Mouse (Mus musculus): ENCODE results near the gene 6030458C11Rik. TPM values are rescaled to one million over a fixed set of nuclear protein-coding genes. Genes with fewer than 3 reads are reported as not detected.

The 6030458C11Rik gene
- 2.8 and 2.9 TPM in 2 replicates for polyA plus RNA-seq (2012; rRNA removed)

DNA sequence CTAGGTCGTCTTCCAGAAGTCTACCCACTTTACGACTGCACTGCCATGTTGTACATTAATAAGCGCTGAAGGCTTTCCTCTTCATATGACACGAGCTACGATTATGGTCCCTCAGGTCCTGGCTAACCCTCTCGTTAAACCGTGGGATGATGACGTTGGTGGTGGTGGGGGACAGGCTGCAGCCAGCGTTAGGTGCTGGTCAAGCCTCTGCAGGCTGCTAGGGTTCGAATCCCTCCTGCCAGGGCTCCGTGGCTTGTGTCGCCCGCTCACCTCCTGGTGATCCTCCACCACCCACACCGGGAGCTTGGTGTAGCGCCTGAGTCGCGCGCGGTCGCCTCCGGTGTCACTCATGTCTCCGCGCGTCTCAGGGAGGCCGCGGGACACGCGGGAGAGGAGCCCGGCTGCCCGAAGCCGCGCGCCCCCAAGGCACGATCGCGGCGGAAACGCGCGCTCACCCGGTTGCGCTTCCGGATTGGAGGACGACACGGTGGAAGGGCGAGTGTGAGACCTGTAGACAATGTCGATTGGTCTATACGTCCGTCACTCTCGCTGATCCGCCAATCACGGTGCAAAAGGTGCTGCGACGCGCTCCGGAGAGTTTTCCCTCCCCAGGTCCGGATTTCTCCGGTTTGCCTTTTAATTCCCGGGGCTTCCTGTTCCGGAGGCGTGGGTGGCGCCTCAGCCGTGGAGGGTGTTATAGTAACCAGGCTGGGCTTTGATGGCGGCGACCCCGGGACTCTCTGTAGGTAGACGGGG lies at the start of gene 6030458C11Rik, which contains the start of gene Drosha:
Gene 6030458C11Rik, minus strand, starts transcription at position 453 of the 756 bp plus-strand sequence.
Gene Drosha, plus strand, starts transcription at position 619 of the 756 bp plus-strand sequence.
- H3K36me3 ChIP-seq (ENCODE audit: control insufficient read depth, insufficient read depth, low read length) = peaks cover 12% of the 10 kb centered on the region
- TF ChIP-seq CTCF (IDR thresholded peaks at IDR 0.05; ENCODE audit: extremely low read depth, insufficient read length, insufficient replicate concordance, low read depth, low read length) (no peak), POLR2A (IDR thresholded peaks at IDR 0.05; ENCODE audit: low read depth, low read length) (peak; percentile 24; the same call in 1 of the 2 replicates)
- H3K27ac ChIP-seq (ENCODE audit: insufficient read depth, low read depth, low read length) = peak within 1 kb of the TSS; percentile 46
- peaks cover 2% of the 10 kb centered on the region; the same call in 1 of the 2 replicates for H3K4me1 ChIP-seq (ENCODE audit: control insufficient read depth, insufficient read depth, insufficient read length, low read length)
- H3K27me3 ChIP-seq (ENCODE audit: control insufficient read depth, insufficient read depth, low read length) = no peaks in the 10 kb centered on the region
- WGBS = under 1% methylated on average over 67 of the region's 67 CpGs
- peak within 1 kb of the TSS; percentile 97 for H3K4me3 ChIP-seq (ENCODE audit: low read depth, low read length)

DNA sequence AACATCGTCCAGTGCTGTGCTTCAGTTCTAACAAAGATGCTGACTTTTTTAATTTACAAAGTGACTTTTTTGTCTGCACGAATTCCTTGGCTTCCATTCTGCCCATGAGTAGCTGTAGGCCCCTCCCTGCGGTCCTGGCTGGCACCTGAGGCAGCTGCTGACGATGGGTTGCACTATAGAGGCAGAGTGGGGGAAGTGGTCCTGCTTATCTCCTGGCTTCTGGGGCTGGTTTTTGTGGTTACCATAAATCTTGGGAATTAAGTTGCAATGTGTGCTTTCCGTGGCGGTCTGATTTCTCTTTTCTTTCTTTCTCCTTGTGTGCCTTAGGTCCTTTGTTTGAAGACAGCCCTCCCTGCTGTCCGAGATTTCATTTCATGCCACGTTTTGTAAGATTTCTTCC lies 42.8 kb upstream of the 6030458C11Rik start:
- Histone ChIP-seq H3K27ac (ENCODE audit: insufficient read depth, low read depth, low read length) (no peak overlapping the region), H3K27me3 (ENCODE audit: control insufficient read depth, insufficient read depth, low read length) (no peaks in the 10 kb centered on the region), H3K4me1 (ENCODE audit: control insufficient read depth, insufficient read depth, insufficient read length, low read length) (no peaks in the 10 kb centered on the region), H3K36me3 (ENCODE audit: control insufficient read depth, insufficient read depth, low read length) (peaks cover 25% of the 10 kb centered on the region), H3K4me3 (ENCODE audit: low read depth, low read length) (no peak overlapping the region)
- WGBS = 80% methylated on average over 8 of the region's 8 CpGs
- TF ChIP-seq POLR2A (IDR thresholded peaks at IDR 0.05; ENCODE audit: low read depth, low read length) (no peak), CTCF (IDR thresholded peaks at IDR 0.05; ENCODE audit: extremely low read depth, insufficient read length, insufficient replicate concordance, low read depth, low read length) (no peak)

DNA sequence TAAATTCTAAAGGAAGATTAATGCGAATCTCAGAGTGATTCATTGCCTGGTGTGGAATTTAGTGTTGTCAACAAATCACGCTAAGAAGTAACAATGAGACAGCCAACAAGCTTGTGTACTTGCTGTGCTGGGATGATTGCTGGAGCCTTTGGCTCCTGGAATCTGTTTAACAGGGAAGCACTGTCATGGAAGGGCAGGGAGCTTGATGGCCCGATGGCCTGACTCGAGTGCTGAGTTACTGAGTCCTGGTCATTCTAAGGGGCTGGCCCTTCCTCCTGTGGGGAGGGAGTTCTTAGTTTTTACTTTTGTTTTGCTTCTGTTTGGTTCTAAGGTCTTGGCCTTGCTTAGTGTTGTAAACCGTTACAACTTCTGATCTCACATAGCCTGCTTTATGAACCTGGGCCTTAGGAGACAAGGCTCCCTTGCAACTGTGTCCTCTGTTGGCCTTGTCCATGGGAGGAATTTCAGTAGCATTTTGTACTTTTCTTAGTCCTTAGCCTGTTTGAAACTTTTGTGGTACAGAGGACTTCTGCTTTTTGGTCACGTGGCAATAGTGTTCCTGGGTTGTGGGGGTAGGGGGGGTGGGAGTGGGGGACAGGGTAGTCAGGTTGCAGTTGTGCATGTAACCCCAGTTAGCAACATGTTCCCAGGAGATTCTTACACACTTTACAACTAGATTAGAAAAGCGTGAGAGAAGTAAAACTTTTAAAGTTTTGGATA lies 41.3 kb upstream of the 6030458C11Rik start:
- Histone ChIP-seq H3K4me3 (ENCODE audit: low read depth, low read length) (no peak overlapping the region), H3K27ac (ENCODE audit: insufficient read depth, low read depth, low read length) (no peak overlapping the region), H3K4me1 (ENCODE audit: control insufficient read depth, insufficient read depth, insufficient read length, low read length) (no peaks in the 10 kb centered on the region), H3K27me3 (ENCODE audit: control insufficient read depth, insufficient read depth, low read length) (no peaks in the 10 kb centered on the region), H3K36me3 (ENCODE audit: control insufficient read depth, insufficient read depth, low read length) (peaks cover 26% of the 10 kb centered on the region)
- WGBS = 67% methylated on average over 7 of the region's 7 CpGs
- TF ChIP-seq CTCF (IDR thresholded peaks at IDR 0.05; ENCODE audit: extremely low read depth, insufficient read length, insufficient replicate concordance, low read depth, low read length) = no peak
- TF ChIP-seq POLR2A (IDR thresholded peaks at IDR 0.05; ENCODE audit: low read depth, low read length) = no peak

DNA sequence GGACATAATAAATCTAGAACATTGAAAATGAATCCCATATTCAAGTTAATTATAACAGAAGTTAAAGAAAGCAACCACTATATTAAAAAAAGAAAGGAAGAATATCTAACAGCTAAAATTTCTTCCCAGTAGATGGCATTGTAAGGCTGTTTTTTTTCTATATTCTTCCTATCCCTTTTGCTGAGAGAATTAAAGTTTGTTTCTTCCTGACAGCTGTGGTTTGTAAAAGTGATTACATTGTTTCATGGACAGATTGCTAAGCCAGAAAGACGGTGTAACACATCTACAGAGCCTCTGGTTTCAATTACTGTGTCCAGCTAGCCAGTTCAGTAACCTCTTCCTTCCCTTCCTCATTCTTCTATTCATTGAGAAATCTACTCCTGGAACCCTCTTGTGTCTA lies 39.2 kb upstream of the 6030458C11Rik start:
- TF ChIP-seq POLR2A (IDR thresholded peaks at IDR 0.05; ENCODE audit: low read depth, low read length) (no peak), CTCF (IDR thresholded peaks at IDR 0.05; ENCODE audit: extremely low read depth, insufficient read length, insufficient replicate concordance, low read depth, low read length) (no peak)
- Histone ChIP-seq H3K27me3 (ENCODE audit: control insufficient read depth, insufficient read depth, low read length) (no peaks in the 10 kb centered on the region), H3K27ac (ENCODE audit: insufficient read depth, low read depth, low read length) (no peak overlapping the region), H3K4me1 (ENCODE audit: control insufficient read depth, insufficient read depth, insufficient read length, low read length) (no peaks in the 10 kb centered on the region), H3K4me3 (ENCODE audit: low read depth, low read length) (no peak overlapping the region), H3K36me3 (ENCODE audit: control insufficient read depth, insufficient read depth, low read length) (peaks cover 33% of the 10 kb centered on the region)
- 53% methylated on average over 1 of the region's 1 CpGs for WGBS

DNA sequence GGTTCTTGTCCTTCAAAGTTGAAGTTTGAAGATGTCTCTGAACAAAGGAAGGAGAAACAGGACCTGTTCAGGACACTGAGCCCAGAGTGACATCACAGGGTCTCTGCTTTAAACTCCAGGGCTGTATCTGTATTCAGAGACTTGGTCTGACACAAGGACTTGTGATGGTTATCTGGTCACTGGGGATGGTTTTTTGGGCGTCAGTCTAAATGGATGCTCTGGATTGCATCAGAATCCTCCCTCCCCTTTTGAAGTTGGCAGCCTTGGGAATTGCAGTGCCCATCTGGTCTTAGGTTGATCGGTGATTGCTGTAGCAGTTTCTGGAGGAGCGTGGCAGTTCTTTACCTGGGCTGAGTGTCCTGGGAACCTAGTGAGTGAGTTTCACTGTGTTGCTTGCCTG lies 37.6 kb upstream of the 6030458C11Rik start:
- Histone ChIP-seq H3K27me3 (ENCODE audit: control insufficient read depth, insufficient read depth, low read length) (no peaks in the 10 kb centered on the region), H3K27ac (ENCODE audit: insufficient read depth, low read depth, low read length) (no peak overlapping the region), H3K4me3 (ENCODE audit: low read depth, low read length) (no peak overlapping the region), H3K36me3 (ENCODE audit: control insufficient read depth, insufficient read depth, low read length) (peaks cover 22% of the 10 kb centered on the region), H3K4me1 (ENCODE audit: control insufficient read depth, insufficient read depth, insufficient read length, low read length) (no peaks in the 10 kb centered on the region)
- TF ChIP-seq CTCF (IDR thresholded peaks at IDR 0.05; ENCODE audit: extremely low read depth, insufficient read length, insufficient replicate concordance, low read depth, low read length) (no peak), POLR2A (IDR thresholded peaks at IDR 0.05; ENCODE audit: low read depth, low read length) (no peak)
- WGBS = 91% methylated on average over 3 of the region's 3 CpGs

DNA sequence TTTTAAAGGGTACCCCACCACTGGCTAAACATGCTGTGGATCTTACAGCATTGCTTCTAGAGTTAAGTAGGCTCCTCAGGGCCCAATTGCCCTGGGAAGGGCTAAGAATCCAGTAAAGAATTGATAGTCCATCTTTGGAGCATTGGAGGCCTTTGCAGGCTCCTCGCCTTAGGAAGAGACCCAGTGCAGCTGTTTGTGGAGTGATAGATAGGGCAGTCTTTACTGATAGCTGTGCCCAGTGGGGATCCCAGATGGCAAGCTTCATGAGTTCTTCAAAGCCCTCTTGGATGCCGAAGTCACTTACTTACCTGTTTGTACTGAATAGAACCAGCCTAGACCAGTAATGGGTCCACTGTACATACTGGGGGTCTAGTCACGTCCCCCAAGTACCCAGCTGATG lies 34.2 kb upstream of the 6030458C11Rik start:
- no peak overlapping the region for H3K27ac ChIP-seq (ENCODE audit: insufficient read depth, low read depth, low read length)
- H3K4me1 ChIP-seq (ENCODE audit: control insufficient read depth, insufficient read depth, insufficient read length, low read length) = no peaks in the 10 kb centered on the region
- peaks cover 32% of the 10 kb centered on the region for H3K36me3 ChIP-seq (ENCODE audit: control insufficient read depth, insufficient read depth, low read length)
- 95% methylated on average over 3 of the region's 3 CpGs for WGBS
- no peak overlapping the region for H3K4me3 ChIP-seq (ENCODE audit: low read depth, low read length)
- H3K27me3 ChIP-seq (ENCODE audit: control insufficient read depth, insufficient read depth, low read length) = no peaks in the 10 kb centered on the region
- TF ChIP-seq POLR2A (IDR thresholded peaks at IDR 0.05; ENCODE audit: low read depth, low read length) = no peak
- no peak for TF ChIP-seq CTCF (IDR thresholded peaks at IDR 0.05; ENCODE audit: extremely low read depth, insufficient read length, insufficient replicate concordance, low read depth, low read length)

All from small intestine, adult 2 months (tissue).